Mouse (Mus musculus) Muller cell, postnatal 12 days (primary cell): ENCODE data around the gene Cntfr.

Experiments used
- DNase-seq: peaks from one replicate; pipeline ENCODE4 v3.0.0-alpha.2; 2015; ENCODE audit errors: inconsistent ontology term

Gene Cntfr

GRCm38 (mm10) chr4:41614156-41614555, 82.7 kb downstream of the Cntfr start:
- DNase-seq, result peak; percentile 56

- no peak for DNase-seq
These were observed 84.7 kb downstream of the Cntfr start for GRCm38 (mm10) chr4:41612166-41612565.

GRCm38 (mm10) chr4:41610594-41610980, 86.3 kb downstream of the Cntfr start:
- DNase-seq, result peak; percentile 46

GRCm38 (mm10) chr4:41609681-41610593, 87.0 kb downstream of the Cntfr start:
- DNase-seq, result no peak
